Mouse (Mus musculus): ENCODE data around the gene Clcnkb.

GRCm38 (mm10) chr4:141439083-141439803 is 23.4 kb upstream of the Clcnkb start:
- TF ChIP-seq CTCF (IDR thresholded peaks at IDR 0.05; ENCODE audit: low read depth, low read length) (no peak), POLR2A (IDR thresholded peaks at IDR 0.05; ENCODE audit: extremely low read depth, insufficient read depth, low read length) (no peak)
